Mouse (Mus musculus): ENCODE data around the gene Slc35g3. TPM values are rescaled to one million over a fixed set of nuclear protein-coding genes. Genes with fewer than 3 reads are reported as not detected.

Gene Slc35g3
- polyA plus RNA-seq, 1 experiment: 0.08 TPM

DNA sequence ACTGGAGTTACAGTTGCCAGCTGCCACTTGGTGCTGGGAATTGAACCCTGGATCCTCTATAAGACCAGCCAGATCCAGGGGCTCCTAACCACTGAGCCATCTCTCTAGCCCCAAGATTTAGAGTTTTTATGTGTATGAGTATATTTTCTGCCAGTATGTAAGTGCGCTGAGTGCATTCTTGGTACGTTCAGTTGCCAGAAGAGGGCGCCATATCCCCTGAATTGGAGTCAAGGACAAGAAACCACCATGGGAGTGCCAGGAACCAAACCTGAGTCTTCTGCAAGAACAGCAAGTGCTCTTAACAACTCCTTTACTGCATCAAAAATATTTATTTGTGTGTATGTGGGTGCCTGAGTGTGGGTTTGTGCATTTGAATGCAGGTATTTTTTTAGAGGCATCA, 32.7 kb downstream of the Slc35g3 start:
- TF ChIP-seq MYOG (IDR thresholded peaks at IDR 0.05; ENCODE audit: control insufficient read depth, extremely low read depth, insufficient read length) (no peak), CTCF (IDR thresholded peaks at IDR 0.05; ENCODE audit: control insufficient read depth, insufficient read depth, insufficient read length) (no peak), FOSL1 (IDR thresholded peaks at IDR 0.05; ENCODE audit: insufficient read depth, low read length, poor library complexity, severe bottlenecking) (no peak), MYOD1 (IDR thresholded peaks at IDR 0.05; ENCODE audit: control insufficient read depth, insufficient read length, low read depth) (no peak), USF1 (IDR thresholded peaks at IDR 0.05; ENCODE audit: low read depth) (no peak), MAX (IDR thresholded peaks at IDR 0.05) (no peak), CEBPB (IDR thresholded peaks at IDR 0.05; ENCODE audit: low read depth) (no peak)
- Histone ChIP-seq H3K4me3 (ENCODE audit: insufficient read depth, poor library complexity, severe bottlenecking) (no peak overlapping the region), H3K79me3 (ENCODE audit: low read depth) (no peaks in the 10 kb centered on the region), H3K79me2 (ENCODE audit: control insufficient read depth, insufficient read depth) (no peaks in the 10 kb centered on the region), H3K27me3 (ENCODE audit: control insufficient read depth, insufficient read depth, insufficient read length) (no peaks in the 10 kb centered on the region), H3K36me3 (ENCODE audit: control insufficient read depth, insufficient read depth) (peaks cover 13% of the 10 kb centered on the region), H3ac (ENCODE audit: control insufficient read depth, insufficient read length, low read depth) (no peak overlapping the region)

DNA sequence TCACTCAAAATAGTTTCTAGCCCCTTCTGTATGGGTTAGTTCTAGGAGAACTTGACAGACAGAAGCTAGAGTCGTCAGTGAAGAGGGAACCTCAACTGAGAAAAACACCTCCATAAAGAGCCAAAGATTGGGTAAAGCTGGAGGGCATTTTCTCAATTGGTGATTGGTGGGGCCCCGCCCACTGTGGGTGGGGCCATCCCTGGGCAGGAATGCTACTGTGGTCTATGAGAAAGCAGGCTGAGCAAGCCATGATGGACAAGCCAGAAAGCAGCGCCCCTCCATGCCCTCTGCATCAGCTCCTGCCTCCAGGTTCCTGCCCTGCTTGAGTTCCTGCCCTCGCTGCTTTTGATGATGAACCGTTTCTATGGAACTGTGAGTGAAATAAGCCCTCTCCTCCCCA, 35.8 kb downstream of the Slc35g3 start:
- no peaks in the 10 kb centered on the region for H3K36me3 ChIP-seq (ENCODE audit: control insufficient read depth, insufficient read depth)
- TF ChIP-seq CTCF (IDR thresholded peaks at IDR 0.05; ENCODE audit: control insufficient read depth, insufficient read depth, insufficient read length): no peak
- no peak for TF ChIP-seq USF1 (IDR thresholded peaks at IDR 0.05; ENCODE audit: low read depth)
- no peak for TF ChIP-seq FOSL1 (IDR thresholded peaks at IDR 0.05; ENCODE audit: insufficient read depth, low read length, poor library complexity, severe bottlenecking)
- no peak for TF ChIP-seq MYOG (IDR thresholded peaks at IDR 0.05; ENCODE audit: control insufficient read depth, extremely low read depth, insufficient read length)
- no peak for TF ChIP-seq MYOD1 (IDR thresholded peaks at IDR 0.05; ENCODE audit: control insufficient read depth, insufficient read length, low read depth)
- TF ChIP-seq MAX (IDR thresholded peaks at IDR 0.05): no peak
- no peak for TF ChIP-seq CEBPB (IDR thresholded peaks at IDR 0.05; ENCODE audit: low read depth)

DNA sequence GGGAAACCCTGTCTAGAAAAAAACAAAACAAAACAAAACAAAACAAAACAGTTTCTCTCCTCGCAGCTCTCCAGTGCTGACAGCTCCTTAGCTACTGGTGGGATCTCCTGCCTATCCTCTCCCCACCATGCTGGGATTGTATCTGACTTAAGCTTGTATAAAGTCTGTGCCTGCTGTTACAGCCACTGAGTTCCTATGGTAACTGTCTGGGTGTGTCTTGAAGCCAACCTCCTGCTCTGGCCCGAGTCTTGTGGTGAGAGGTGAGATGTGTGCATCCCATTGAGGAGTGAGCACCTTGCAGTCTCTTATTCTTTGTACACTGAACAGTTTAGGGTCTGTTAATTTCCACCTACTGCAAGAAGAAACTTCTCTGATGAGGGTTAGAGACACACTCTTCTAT, 38.7 kb downstream of the Slc35g3 start:
- H3K27me3 ChIP-seq (ENCODE audit: control insufficient read depth, insufficient read depth, insufficient read length): no peaks in the 10 kb centered on the region
- H3K79me3 ChIP-seq (ENCODE audit: low read depth): no peaks in the 10 kb centered on the region
- TF ChIP-seq MYOG (IDR thresholded peaks at IDR 0.05; ENCODE audit: control insufficient read depth, extremely low read depth, insufficient read length) (no peak), MYOD1 (IDR thresholded peaks at IDR 0.05; ENCODE audit: control insufficient read depth, insufficient read length, low read depth) (no peak), MAX (IDR thresholded peaks at IDR 0.05) (no peak), CTCF (IDR thresholded peaks at IDR 0.05; ENCODE audit: control insufficient read depth, insufficient read depth, insufficient read length) (no peak), FOSL1 (IDR thresholded peaks at IDR 0.05; ENCODE audit: insufficient read depth, low read length, poor library complexity, severe bottlenecking) (no peak), USF1 (IDR thresholded peaks at IDR 0.05; ENCODE audit: low read depth) (no peak), CEBPB (IDR thresholded peaks at IDR 0.05; ENCODE audit: low read depth) (no peak)
- H3K79me2 ChIP-seq (ENCODE audit: control insufficient read depth, insufficient read depth): no peaks in the 10 kb centered on the region
- no peaks in the 10 kb centered on the region for H3K36me3 ChIP-seq (ENCODE audit: control insufficient read depth, insufficient read depth)
- H3ac ChIP-seq (ENCODE audit: control insufficient read depth, insufficient read length, low read depth): no peak overlapping the region
- H3K4me3 ChIP-seq (ENCODE audit: insufficient read depth, poor library complexity, severe bottlenecking): no peak overlapping the region

More for the DNA sequence above, 35.8 kb downstream of the Slc35g3 start:
- H3ac ChIP-seq (ENCODE audit: control insufficient read depth, insufficient read length, low read depth): no peak overlapping the region
- H3K79me2 ChIP-seq (ENCODE audit: control insufficient read depth, insufficient read depth): no peaks in the 10 kb centered on the region
- no peak overlapping the region for H3K4me3 ChIP-seq (ENCODE audit: insufficient read depth, poor library complexity, severe bottlenecking)
- no peaks in the 10 kb centered on the region for H3K79me3 ChIP-seq (ENCODE audit: low read depth)
- H3K27me3 ChIP-seq (ENCODE audit: control insufficient read depth, insufficient read depth, insufficient read length): no peaks in the 10 kb centered on the region

DNA sequence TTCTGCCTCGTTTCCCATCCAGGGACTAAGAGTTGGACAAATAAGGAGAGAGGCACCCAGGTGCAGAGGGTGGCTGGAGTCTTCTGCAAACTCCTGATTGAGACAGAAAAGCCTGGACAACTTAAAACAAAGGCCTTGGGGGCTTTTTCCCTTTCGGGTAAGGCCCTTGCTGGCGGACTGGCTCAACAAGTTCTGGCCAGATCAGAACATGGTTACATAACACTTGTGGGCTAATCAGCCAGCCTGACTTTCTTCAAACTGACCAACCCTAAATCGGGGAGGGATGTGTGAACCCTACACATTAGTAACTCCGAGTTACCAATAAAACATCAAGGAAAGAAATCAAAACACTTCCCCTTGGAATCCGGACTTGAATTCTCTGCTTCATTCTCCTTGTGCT, 40.9 kb downstream of the Slc35g3 start:
- Histone ChIP-seq H3K79me2 (ENCODE audit: control insufficient read depth, insufficient read depth) (no peaks in the 10 kb centered on the region), H3ac (ENCODE audit: control insufficient read depth, insufficient read length, low read depth) (no peak overlapping the region), H3K36me3 (ENCODE audit: control insufficient read depth, insufficient read depth) (no peaks in the 10 kb centered on the region), H3K27me3 (ENCODE audit: control insufficient read depth, insufficient read depth, insufficient read length) (no peaks in the 10 kb centered on the region), H3K4me3 (ENCODE audit: insufficient read depth, poor library complexity, severe bottlenecking) (no peak overlapping the region), H3K79me3 (ENCODE audit: low read depth) (no peaks in the 10 kb centered on the region)
- no peak for TF ChIP-seq FOSL1 (IDR thresholded peaks at IDR 0.05; ENCODE audit: insufficient read depth, low read length, poor library complexity, severe bottlenecking)
- no peak for TF ChIP-seq CEBPB (IDR thresholded peaks at IDR 0.05; ENCODE audit: low read depth)
- TF ChIP-seq CTCF (IDR thresholded peaks at IDR 0.05; ENCODE audit: control insufficient read depth, insufficient read depth, insufficient read length): no peak
- no peak for TF ChIP-seq MYOD1 (IDR thresholded peaks at IDR 0.05; ENCODE audit: control insufficient read depth, insufficient read length, low read depth)
- TF ChIP-seq MYOG (IDR thresholded peaks at IDR 0.05; ENCODE audit: control insufficient read depth, extremely low read depth, insufficient read length): no peak
- no peak for TF ChIP-seq USF1 (IDR thresholded peaks at IDR 0.05; ENCODE audit: low read depth)
- TF ChIP-seq MAX (IDR thresholded peaks at IDR 0.05): no peak

DNA sequence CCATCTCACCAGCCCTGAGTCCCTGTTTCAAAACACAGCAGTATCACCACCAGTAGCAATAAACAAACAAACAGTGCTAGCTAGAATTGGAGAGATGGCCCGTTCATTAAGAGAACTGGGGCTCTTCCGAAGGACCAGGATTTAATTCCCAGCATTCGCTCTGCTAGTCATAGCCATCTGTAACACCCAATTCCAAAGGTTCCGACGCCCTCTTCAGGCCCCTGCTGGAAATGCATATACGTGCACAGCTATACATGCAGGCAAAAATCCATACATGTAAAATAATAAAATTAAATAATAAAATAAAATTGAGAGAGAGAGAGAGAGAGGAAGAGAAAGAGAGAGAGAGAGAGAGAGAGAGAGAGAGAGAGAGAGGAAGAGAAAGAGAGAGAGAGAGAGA, 42.3 kb downstream of the Slc35g3 start:
- no peak overlapping the region for H3K4me3 ChIP-seq (ENCODE audit: insufficient read depth, poor library complexity, severe bottlenecking)
- H3K27me3 ChIP-seq (ENCODE audit: control insufficient read depth, insufficient read depth, insufficient read length): no peaks in the 10 kb centered on the region

More for the DNA sequence above, 42.3 kb downstream of the Slc35g3 start:
- H3K79me2 ChIP-seq (ENCODE audit: control insufficient read depth, insufficient read depth): no peaks in the 10 kb centered on the region
- TF ChIP-seq USF1 (IDR thresholded peaks at IDR 0.05; ENCODE audit: low read depth): no peak
- TF ChIP-seq MYOG (IDR thresholded peaks at IDR 0.05; ENCODE audit: control insufficient read depth, extremely low read depth, insufficient read length): no peak
- no peak for TF ChIP-seq CEBPB (IDR thresholded peaks at IDR 0.05; ENCODE audit: low read depth)
- no peak for TF ChIP-seq CTCF (IDR thresholded peaks at IDR 0.05; ENCODE audit: control insufficient read depth, insufficient read depth, insufficient read length)
- no peak for TF ChIP-seq MAX (IDR thresholded peaks at IDR 0.05)
- no peak for TF ChIP-seq FOSL1 (IDR thresholded peaks at IDR 0.05; ENCODE audit: insufficient read depth, low read length, poor library complexity, severe bottlenecking)
- TF ChIP-seq MYOD1 (IDR thresholded peaks at IDR 0.05; ENCODE audit: control insufficient read depth, insufficient read length, low read depth): no peak
- H3ac ChIP-seq (ENCODE audit: control insufficient read depth, insufficient read length, low read depth): no peak overlapping the region
- no peaks in the 10 kb centered on the region for H3K36me3 ChIP-seq (ENCODE audit: control insufficient read depth, insufficient read depth)
- no peaks in the 10 kb centered on the region for H3K79me3 ChIP-seq (ENCODE audit: low read depth)
